Mouse (Mus musculus): ENCODE data around the gene Ddx42. TPM values are rescaled to one million over a fixed set of nuclear protein-coding genes. Genes with fewer than 3 reads are reported as not detected.

Gene Ddx42
- polyA plus RNA-seq, 2 experiments, result 50.4 to 63.9 TPM

DNA sequence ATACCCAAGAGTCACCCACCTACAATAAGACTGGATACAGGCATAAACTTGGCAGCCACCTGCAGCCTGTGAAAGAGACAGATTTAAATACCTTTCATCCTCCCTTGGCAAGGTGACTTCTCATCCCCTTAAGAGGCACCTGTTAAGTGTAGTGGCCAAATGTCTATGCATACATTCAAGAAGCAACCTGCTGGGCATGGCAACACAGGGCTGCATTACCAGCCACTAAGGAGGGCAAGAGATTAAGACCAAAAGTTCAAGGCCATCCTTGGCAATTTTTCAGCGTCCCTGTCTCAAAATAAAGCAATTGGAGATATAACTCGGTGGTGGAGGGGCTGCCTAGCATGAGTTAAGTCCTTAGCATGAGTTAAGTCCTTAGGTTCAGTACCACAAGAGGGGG is 38.0 kb downstream of the Ddx42 start:
- Histone ChIP-seq H3K4me1 (ENCODE audit: control insufficient read depth, insufficient read depth, low read length) (peaks cover 16% of the 10 kb centered on the region), H3K4me2 (replicated peaks; ENCODE audit: low read depth, low read length, severe bottlenecking) (peak overlapping the region; percentile 95), H3K9me3 (ENCODE audit: control insufficient read depth, low read length) (no peaks in the 10 kb centered on the region), H3K9ac (ENCODE audit: low read depth, low read length, severe bottlenecking) (peak overlapping the region; percentile 80), H3K36me3 (ENCODE audit: control insufficient read depth, insufficient read depth, low read length) (peaks cover 62% of the 10 kb centered on the region), H3K27me3 (ENCODE audit: control insufficient read depth, insufficient read depth, low read length) (no peaks in the 10 kb centered on the region), H3K27ac (replicated peaks; ENCODE audit: low read depth, low read length) (no peak overlapping the region), H3K4me3 (replicated peaks; ENCODE audit: low read length) (peak overlapping the region; percentile 89)
- no peak for TF ChIP-seq POLR2A (IDR thresholded peaks at IDR 0.05; ENCODE audit: borderline replicate concordance, extremely low read depth, insufficient read depth, insufficient read length)
- DNase-seq (ENCODE audit: low spot score) (no peak), ATAC-seq (ENCODE audit: low FRiP score, low read depth) (no peak)
- WGBS, result 12% methylated on average over 2 of the region's 2 CpGs

DNA sequence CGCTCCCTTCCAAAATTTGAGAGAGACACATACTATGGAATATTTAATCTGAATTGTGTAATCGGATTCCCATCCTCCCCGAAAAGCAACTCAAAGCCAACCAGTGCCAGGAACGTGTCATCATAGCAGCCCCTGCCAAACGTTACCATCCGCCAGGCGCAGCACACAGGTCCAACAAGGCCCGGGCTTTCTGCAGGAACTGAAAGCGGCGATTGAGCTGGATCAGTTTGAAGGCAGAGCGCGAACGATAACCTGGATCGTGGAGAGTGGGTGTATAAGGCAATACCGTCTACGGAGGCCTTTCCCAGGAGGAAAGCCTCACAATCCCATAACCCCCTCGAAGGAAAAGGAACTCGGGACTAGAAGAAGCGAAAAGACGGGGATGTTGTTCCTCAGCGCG is 38.4 kb downstream of the Ddx42 start:
- H3K4me2 ChIP-seq (replicated peaks; ENCODE audit: low read depth, low read length, severe bottlenecking), result peak overlapping the region; percentile 95
- DNase-seq (ENCODE audit: low spot score) (no peak), ATAC-seq (ENCODE audit: low FRiP score, low read depth) (no peak)
- peak overlapping the region; percentile 80 for H3K9ac ChIP-seq (ENCODE audit: low read depth, low read length, severe bottlenecking)
- H3K27me3 ChIP-seq (ENCODE audit: control insufficient read depth, insufficient read depth, low read length), result no peaks in the 10 kb centered on the region
- TF ChIP-seq POLR2A (IDR thresholded peaks at IDR 0.05; ENCODE audit: borderline replicate concordance, extremely low read depth, insufficient read depth, insufficient read length), result no peak
- peaks cover 16% of the 10 kb centered on the region for H3K4me1 ChIP-seq (ENCODE audit: control insufficient read depth, insufficient read depth, low read length)
- 5% methylated on average over 22 of the region's 22 CpGs for WGBS
- no peaks in the 10 kb centered on the region for H3K9me3 ChIP-seq (ENCODE audit: control insufficient read depth, low read length)
- H3K27ac ChIP-seq (replicated peaks; ENCODE audit: low read depth, low read length), result peak overlapping the region; percentile 77; the same call in 1 of the 2 replicates
- H3K4me3 ChIP-seq (replicated peaks; ENCODE audit: low read length), result peak overlapping the region; percentile 89
- peaks cover 58% of the 10 kb centered on the region for H3K36me3 ChIP-seq (ENCODE audit: control insufficient read depth, insufficient read depth, low read length)

DNA sequence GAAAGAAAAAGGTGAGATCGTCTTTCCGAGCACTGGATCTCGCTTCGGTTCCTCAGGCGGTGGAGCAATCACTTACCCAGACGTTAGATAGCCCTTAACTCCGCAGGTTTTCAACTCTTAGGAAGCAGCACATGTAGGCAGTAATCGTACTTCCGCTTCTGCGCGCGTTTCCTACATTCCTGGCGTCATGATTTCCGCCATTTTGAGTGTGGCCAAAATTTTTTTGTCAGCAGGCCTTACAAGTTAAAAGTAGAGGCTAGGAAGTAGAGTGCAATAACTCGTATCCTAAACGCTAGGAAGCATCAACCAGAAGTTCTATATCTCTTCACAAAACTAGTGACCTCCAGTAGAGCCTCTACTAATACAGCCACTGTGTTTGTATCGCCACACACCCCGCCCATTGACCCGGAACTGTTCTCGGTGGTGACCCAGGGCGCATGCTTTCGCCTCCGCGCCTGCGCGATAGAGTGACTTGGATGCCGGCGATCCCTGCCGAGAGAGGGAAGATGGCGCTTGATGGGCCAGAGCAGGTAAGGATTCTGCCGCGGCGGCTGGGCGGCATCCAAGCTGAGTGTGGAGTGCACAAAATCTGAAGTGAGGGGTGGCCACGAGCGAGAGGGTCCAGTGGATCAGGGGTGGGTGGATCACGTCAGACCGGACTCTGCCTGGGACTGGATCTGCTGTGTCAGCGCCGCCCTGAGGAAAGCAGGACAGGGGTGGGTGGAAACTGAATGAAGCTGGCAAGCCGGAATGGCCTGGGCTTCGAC is 39.1 kb downstream of the Ddx42 start, which contains the start of the genes Ftsj3 and Psmc5:
Ftsj3 (minus strand) TSS at position 395 of the 767 bp plus-strand sequence.
Psmc5 (plus strand) TSS at position 470 of the 767 bp plus-strand sequence.
- Histone ChIP-seq H3K4me3 (replicated peaks; ENCODE audit: low read length) (peak within 1 kb of the TSS; percentile 89), H3K9ac (ENCODE audit: low read depth, low read length, severe bottlenecking) (peak within 1 kb of the TSS; percentile 80), H3K4me2 (replicated peaks; ENCODE audit: low read depth, low read length, severe bottlenecking) (peak within 1 kb of the TSS; percentile 95), H3K27ac (replicated peaks; ENCODE audit: low read depth, low read length) (peak within 1 kb of the TSS; percentile 77), H3K9me3 (ENCODE audit: control insufficient read depth, low read length) (no peaks in the 10 kb centered on the region), H3K27me3 (ENCODE audit: control insufficient read depth, insufficient read depth, low read length) (no peaks in the 10 kb centered on the region), H3K4me1 (ENCODE audit: control insufficient read depth, insufficient read depth, low read length) (peaks cover 16% of the 10 kb centered on the region), H3K36me3 (ENCODE audit: control insufficient read depth, insufficient read depth, low read length) (peaks cover 56% of the 10 kb centered on the region)
- 0% methylated on average over 42 of the region's 42 CpGs for WGBS
- ATAC-seq (ENCODE audit: low FRiP score, low read depth), result peak; percentile 96
- TF ChIP-seq POLR2A (IDR thresholded peaks at IDR 0.05; ENCODE audit: borderline replicate concordance, extremely low read depth, insufficient read depth, insufficient read length), result peak; percentile 84; the same call in 1 of the 2 replicates
- DNase-seq (ENCODE audit: low spot score), result peak; percentile 96

DNA sequence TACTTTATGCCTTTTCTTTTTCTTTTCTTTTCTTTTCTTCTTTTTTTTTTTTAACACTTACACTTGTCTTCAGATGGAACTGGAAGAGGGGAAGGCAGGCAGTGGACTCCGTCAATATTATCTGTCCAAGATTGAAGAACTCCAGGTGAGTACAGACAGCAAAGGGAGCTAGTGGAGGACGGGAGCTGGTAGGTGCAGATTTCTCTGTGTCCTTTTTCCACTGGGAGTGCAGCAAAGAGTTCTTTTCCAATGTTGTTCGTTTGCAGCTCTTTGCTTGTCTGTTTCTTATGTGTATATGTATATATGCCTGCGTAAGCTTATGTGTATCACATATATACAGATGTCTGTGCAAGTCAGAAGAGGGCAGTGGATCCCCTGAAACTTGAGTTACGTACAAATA is 40.0 kb downstream of the Ddx42 start:
- 70% methylated on average over 5 of the region's 5 CpGs for WGBS
- Histone ChIP-seq H3K36me3 (ENCODE audit: control insufficient read depth, insufficient read depth, low read length) (peaks cover 56% of the 10 kb centered on the region), H3K27me3 (ENCODE audit: control insufficient read depth, insufficient read depth, low read length) (no peaks in the 10 kb centered on the region), H3K9me3 (ENCODE audit: control insufficient read depth, low read length) (no peaks in the 10 kb centered on the region), H3K4me2 (replicated peaks; ENCODE audit: low read depth, low read length, severe bottlenecking) (peak overlapping the region; percentile 95), H3K4me1 (ENCODE audit: control insufficient read depth, insufficient read depth, low read length) (peaks cover 16% of the 10 kb centered on the region), H3K27ac (replicated peaks; ENCODE audit: low read depth, low read length) (no peak overlapping the region), H3K9ac (ENCODE audit: low read depth, low read length, severe bottlenecking) (peak overlapping the region; percentile 80), H3K4me3 (replicated peaks; ENCODE audit: low read length) (peak overlapping the region; percentile 89)
- ATAC-seq (ENCODE audit: low FRiP score, low read depth) (no peak), DNase-seq (ENCODE audit: low spot score) (no peak)
- TF ChIP-seq POLR2A (IDR thresholded peaks at IDR 0.05; ENCODE audit: borderline replicate concordance, extremely low read depth, insufficient read depth, insufficient read length), result no peak

DNA sequence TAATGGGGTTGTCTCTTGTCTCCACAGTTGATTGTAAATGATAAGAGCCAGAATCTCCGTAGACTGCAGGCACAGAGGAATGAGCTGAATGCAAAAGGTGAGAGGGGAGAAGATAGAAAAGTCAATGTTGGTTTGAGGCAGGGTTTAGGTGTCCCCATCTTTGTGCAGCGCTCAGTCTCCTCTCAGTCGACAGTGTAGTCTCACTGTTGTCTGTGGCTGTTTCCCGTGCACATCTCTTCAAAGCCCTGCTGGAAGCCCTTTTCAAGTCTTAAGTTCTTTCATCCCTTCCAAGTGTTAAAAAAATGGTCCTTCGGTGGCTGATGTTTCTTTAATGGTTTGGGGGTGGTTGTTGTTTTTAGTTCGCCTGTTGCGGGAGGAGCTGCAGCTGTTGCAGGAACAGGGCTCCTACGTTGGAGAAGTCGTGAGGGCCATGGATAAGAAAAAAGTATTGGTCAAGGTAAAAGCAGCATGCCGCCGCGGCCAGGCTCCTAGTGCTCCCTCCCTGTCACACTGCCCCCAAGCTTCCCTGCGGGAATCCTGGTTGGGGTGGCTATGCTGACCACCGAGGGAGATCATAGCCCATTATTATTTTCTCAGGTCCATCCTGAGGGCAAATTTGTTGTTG is 44.2 kb downstream of the Ddx42 start:
- Histone ChIP-seq H3K4me2 (replicated peaks; ENCODE audit: low read depth, low read length, severe bottlenecking) (no peak overlapping the region), H3K27ac (replicated peaks; ENCODE audit: low read depth, low read length) (no peak overlapping the region), H3K9ac (ENCODE audit: low read depth, low read length, severe bottlenecking) (no peak overlapping the region), H3K27me3 (ENCODE audit: control insufficient read depth, insufficient read depth, low read length) (no peaks in the 10 kb centered on the region), H3K36me3 (ENCODE audit: control insufficient read depth, insufficient read depth, low read length) (peaks cover 75% of the 10 kb centered on the region), H3K4me1 (ENCODE audit: control insufficient read depth, insufficient read depth, low read length) (peaks cover 8% of the 10 kb centered on the region; the same call in 1 of the 2 replicates), H3K4me3 (replicated peaks; ENCODE audit: low read length) (no peak overlapping the region), H3K9me3 (ENCODE audit: control insufficient read depth, low read length) (no peaks in the 10 kb centered on the region)
- 81% methylated on average over 14 of the region's 14 CpGs for WGBS
- TF ChIP-seq POLR2A (IDR thresholded peaks at IDR 0.05; ENCODE audit: borderline replicate concordance, extremely low read depth, insufficient read depth, insufficient read length), result no peak
- DNase-seq (ENCODE audit: low spot score), result no peak
- ATAC-seq (ENCODE audit: low FRiP score, low read depth), result no peak
